Mouse (Mus musculus): ENCODE data around the gene Tlk2. TPM values are rescaled to one million over a fixed set of nuclear protein-coding genes. Genes with fewer than 3 reads are reported as not detected.

Tlk2 gene
- polyA plus RNA-seq, 1 experiment = 140 TPM

GRCm38 (mm10) chr11:105293901-105294494 is 115.4 kb downstream of the Tlk2 start:
- H3K27me3 ChIP-seq (ENCODE audit: control insufficient read depth, insufficient read depth, low read length, poor library complexity, severe bottlenecking) = peaks cover 2% of the 10 kb centered on the region; the same call in 1 of the 2 replicates
- H3K36me3 ChIP-seq (ENCODE audit: control insufficient read depth, insufficient read depth, low read length, poor library complexity, severe bottlenecking) = no peaks in the 10 kb centered on the region
- no peaks in the 10 kb centered on the region for H3K4me1 ChIP-seq (ENCODE audit: control insufficient read depth, insufficient read depth, low read length)
- TF ChIP-seq CTCF (IDR thresholded peaks at IDR 0.05; ENCODE audit: low read depth, low read length) (no peak), POLR2A (IDR thresholded peaks at IDR 0.05; ENCODE audit: insufficient read depth, low read length) (no peak), EP300 (IDR thresholded peaks at IDR 0.05; ENCODE audit: insufficient read depth, low read depth, low read length) (no peak)
- H3K9ac ChIP-seq (ENCODE audit: low read depth, poor library complexity, severe bottlenecking) = no peak overlapping the region
- H3K4me3 ChIP-seq (ENCODE audit: low read depth, low read length) = no peak overlapping the region
- H3K9me3 ChIP-seq (replicated peaks; ENCODE audit: control insufficient read depth, insufficient read depth, low read length, poor library complexity, severe bottlenecking) = no peaks in the 10 kb centered on the region
- no peak overlapping the region for H3K27ac ChIP-seq (ENCODE audit: insufficient read depth, low read length)

- H3K36me3 ChIP-seq (ENCODE audit: control insufficient read depth, insufficient read depth, low read length, poor library complexity, severe bottlenecking) = no peaks in the 10 kb centered on the region
- no peak overlapping the region for H3K4me3 ChIP-seq (ENCODE audit: low read depth, low read length)
- H3K27me3 ChIP-seq (ENCODE audit: control insufficient read depth, insufficient read depth, low read length, poor library complexity, severe bottlenecking) = peaks cover 2% of the 10 kb centered on the region; the same call in 1 of the 2 replicates
- H3K27ac ChIP-seq (ENCODE audit: insufficient read depth, low read length) = no peak overlapping the region
- H3K9me3 ChIP-seq (replicated peaks; ENCODE audit: control insufficient read depth, insufficient read depth, low read length, poor library complexity, severe bottlenecking) = no peaks in the 10 kb centered on the region
- TF ChIP-seq EP300 (IDR thresholded peaks at IDR 0.05; ENCODE audit: insufficient read depth, low read depth, low read length) (no peak), POLR2A (IDR thresholded peaks at IDR 0.05; ENCODE audit: insufficient read depth, low read length) (no peak), CTCF (IDR thresholded peaks at IDR 0.05; ENCODE audit: low read depth, low read length) (no peak)
- peaks cover 2% of the 10 kb centered on the region for H3K4me1 ChIP-seq (ENCODE audit: control insufficient read depth, insufficient read depth, low read length)
- no peak overlapping the region for H3K9ac ChIP-seq (ENCODE audit: low read depth, poor library complexity, severe bottlenecking)
These were observed 117.5 kb downstream of the Tlk2 start for GRCm38 (mm10) chr11:105296084-105296483.

GRCm38 (mm10) chr11:105310197-105310596 is 131.6 kb downstream of the Tlk2 start:
- no peaks in the 10 kb centered on the region for H3K9me3 ChIP-seq (replicated peaks; ENCODE audit: control insufficient read depth, insufficient read depth, low read length, poor library complexity, severe bottlenecking)
- no peaks in the 10 kb centered on the region for H3K4me1 ChIP-seq (ENCODE audit: control insufficient read depth, insufficient read depth, low read length)
- no peak overlapping the region for H3K4me3 ChIP-seq (ENCODE audit: low read depth, low read length)
- H3K9ac ChIP-seq (ENCODE audit: low read depth, poor library complexity, severe bottlenecking) = no peak overlapping the region
- no peaks in the 10 kb centered on the region for H3K36me3 ChIP-seq (ENCODE audit: control insufficient read depth, insufficient read depth, low read length, poor library complexity, severe bottlenecking)
- H3K27ac ChIP-seq (ENCODE audit: insufficient read depth, low read length) = no peak overlapping the region
- H3K27me3 ChIP-seq (ENCODE audit: control insufficient read depth, insufficient read depth, low read length, poor library complexity, severe bottlenecking) = no peaks in the 10 kb centered on the region
- TF ChIP-seq EP300 (IDR thresholded peaks at IDR 0.05; ENCODE audit: insufficient read depth, low read depth, low read length) (no peak), POLR2A (IDR thresholded peaks at IDR 0.05; ENCODE audit: insufficient read depth, low read length) (no peak), CTCF (IDR thresholded peaks at IDR 0.05; ENCODE audit: low read depth, low read length) (no peak)

GRCm38 (mm10) chr11:105311291-105311975 is 132.8 kb downstream of the Tlk2 start:
- no peaks in the 10 kb centered on the region for H3K27me3 ChIP-seq (ENCODE audit: control insufficient read depth, insufficient read depth, low read length, poor library complexity, severe bottlenecking)
- no peaks in the 10 kb centered on the region for H3K9me3 ChIP-seq (replicated peaks; ENCODE audit: control insufficient read depth, insufficient read depth, low read length, poor library complexity, severe bottlenecking)
- no peak overlapping the region for H3K27ac ChIP-seq (ENCODE audit: insufficient read depth, low read length)
- no peaks in the 10 kb centered on the region for H3K36me3 ChIP-seq (ENCODE audit: control insufficient read depth, insufficient read depth, low read length, poor library complexity, severe bottlenecking)
- TF ChIP-seq EP300 (IDR thresholded peaks at IDR 0.05; ENCODE audit: insufficient read depth, low read depth, low read length) (no peak), CTCF (IDR thresholded peaks at IDR 0.05; ENCODE audit: low read depth, low read length) (no peak), POLR2A (IDR thresholded peaks at IDR 0.05; ENCODE audit: insufficient read depth, low read length) (no peak)
- H3K4me3 ChIP-seq (ENCODE audit: low read depth, low read length) = no peak overlapping the region
- no peak overlapping the region for H3K9ac ChIP-seq (ENCODE audit: low read depth, poor library complexity, severe bottlenecking)
- no peaks in the 10 kb centered on the region for H3K4me1 ChIP-seq (ENCODE audit: control insufficient read depth, insufficient read depth, low read length)

GRCm38 (mm10) chr11:105312311-105312942 is 133.8 kb downstream of the Tlk2 start:
- Histone ChIP-seq H3K9me3 (replicated peaks; ENCODE audit: control insufficient read depth, insufficient read depth, low read length, poor library complexity, severe bottlenecking) (no peaks in the 10 kb centered on the region), H3K27ac (ENCODE audit: insufficient read depth, low read length) (no peak overlapping the region), H3K4me3 (ENCODE audit: low read depth, low read length) (no peak overlapping the region), H3K9ac (ENCODE audit: low read depth, poor library complexity, severe bottlenecking) (no peak overlapping the region), H3K36me3 (ENCODE audit: control insufficient read depth, insufficient read depth, low read length, poor library complexity, severe bottlenecking) (no peaks in the 10 kb centered on the region), H3K27me3 (ENCODE audit: control insufficient read depth, insufficient read depth, low read length, poor library complexity, severe bottlenecking) (no peaks in the 10 kb centered on the region), H3K4me1 (ENCODE audit: control insufficient read depth, insufficient read depth, low read length) (no peaks in the 10 kb centered on the region)
- TF ChIP-seq EP300 (IDR thresholded peaks at IDR 0.05; ENCODE audit: insufficient read depth, low read depth, low read length) = no peak
- TF ChIP-seq POLR2A (IDR thresholded peaks at IDR 0.05; ENCODE audit: insufficient read depth, low read length) = no peak
- TF ChIP-seq CTCF (IDR thresholded peaks at IDR 0.05; ENCODE audit: low read depth, low read length) = no peak

Measured in ES-Bruce4 (cell line).